Mouse (Mus musculus) E14TG2a.4 (cell line): Measurements from ENCODE around the gene Mfn2.

Experiments
- H3K27me3 ChIP-seq: 2 replicates; pipeline ENCODE4 v1.6.1; 2014; ENCODE audit warnings: low read length, control low read depth; ENCODE audit not compliant: insufficient read depth
- H3K36me3 ChIP-seq: 2 replicates; pipeline ENCODE4 v1.6.1; 2014; ENCODE audit warnings: low read length, control low read depth; ENCODE audit not compliant: insufficient read depth
- H3K4me1 ChIP-seq: replicated peaks from 2 replicates; pipeline ENCODE4 v1.6.1; 2014; ENCODE audit warnings: low read depth, low read length, control low read depth
- H3K4me3 ChIP-seq: replicated peaks from 2 replicates; pipeline ENCODE4 v1.5.1; 2014; ENCODE audit warnings: mild to moderate bottlenecking, low read length
- H3K9me3 ChIP-seq: 2 replicates; pipeline ENCODE4 v1.6.1; 2014; ENCODE audit warnings: low read length, control low read depth
- CTCF ChIP-seq: conservative IDR thresholded peaks from 2 replicates; pipeline ENCODE4 v1.5.1; 2014; ENCODE audit warnings: low read length
- NANOG ChIP-seq: IDR thresholded peaks from 2 replicates; pipeline ENCODE4 v1.6.1; 2014; ENCODE audit warnings: borderline replicate concordance, low read length, mixed read lengths
- POU5F1 ChIP-seq: IDR thresholded peaks from 2 replicates; pipeline ENCODE4 v1.6.1; 2014; ENCODE audit warnings: low read length, borderline replicate concordance

The Mfn2 gene

GRCm38 (mm10) chr4:147883041-147883440, 21.5 kb downstream of the Mfn2 start:
- no peak overlapping the region for H3K4me3 ChIP-seq
- H3K9me3 ChIP-seq, result no peaks in the 10 kb centered on the region
- TF ChIP-seq NANOG, result no peak
- TF ChIP-seq CTCF, result no peak
- TF ChIP-seq POU5F1, result no peak
- H3K36me3 ChIP-seq, result peaks cover 90% of the 10 kb centered on the region
- H3K27me3 ChIP-seq, result no peaks in the 10 kb centered on the region
- peaks cover 23% of the 10 kb centered on the region for H3K4me1 ChIP-seq

GRCm38 (mm10) chr4:147881792-147882191, 22.7 kb downstream of the Mfn2 start:
- H3K27me3 ChIP-seq, result no peaks in the 10 kb centered on the region
- TF ChIP-seq CTCF (no peak), NANOG (no peak), POU5F1 (no peak)
- H3K4me3 ChIP-seq, result no peak overlapping the region
- H3K4me1 ChIP-seq, result peaks cover 19% of the 10 kb centered on the region
- peaks cover 87% of the 10 kb centered on the region for H3K36me3 ChIP-seq
- H3K9me3 ChIP-seq, result no peaks in the 10 kb centered on the region

- H3K4me1 ChIP-seq, result peaks cover 8% of the 10 kb centered on the region
- H3K27me3 ChIP-seq, result no peaks in the 10 kb centered on the region
Measured at GRCm38 (mm10) chr4:147879865-147880264, 24.6 kb downstream of the Mfn2 start.

GRCm38 (mm10) chr4:147879456-147879855, 25.0 kb downstream of the Mfn2 start:
- H3K36me3 ChIP-seq, result peaks cover 88% of the 10 kb centered on the region
- peaks cover 7% of the 10 kb centered on the region for H3K9me3 ChIP-seq
- TF ChIP-seq POU5F1 (no peak), CTCF (0 out of 2 replicates have a peak, but pooled peaks have one; percentile 21), NANOG (no peak)
- H3K27me3 ChIP-seq, result no peaks in the 10 kb centered on the region
- peaks cover 8% of the 10 kb centered on the region for H3K4me1 ChIP-seq
- no peak overlapping the region for H3K4me3 ChIP-seq

More at GRCm38 (mm10) chr4:147879865-147880264, 24.6 kb downstream of the Mfn2 start:
- H3K36me3 ChIP-seq, result peaks cover 88% of the 10 kb centered on the region
- TF ChIP-seq POU5F1, result no peak
- TF ChIP-seq NANOG, result no peak
- TF ChIP-seq CTCF, result no peak
- H3K9me3 ChIP-seq, result peaks cover 2% of the 10 kb centered on the region; the same call in 1 of the 2 replicates
- no peak overlapping the region for H3K4me3 ChIP-seq

GRCm38 (mm10) chr4:147878537-147878936, 26.0 kb downstream of the Mfn2 start:
- TF ChIP-seq POU5F1 (no peak), NANOG (no peak), CTCF (no peak)
- no peak overlapping the region for H3K4me3 ChIP-seq
- peaks cover 8% of the 10 kb centered on the region for H3K4me1 ChIP-seq
- no peaks in the 10 kb centered on the region for H3K27me3 ChIP-seq
- H3K36me3 ChIP-seq, result peaks cover 88% of the 10 kb centered on the region
- peaks cover 16% of the 10 kb centered on the region for H3K9me3 ChIP-seq

GRCm38 (mm10) chr4:147875852-147876575, 28.5 kb downstream of the Mfn2 start:
- no peaks in the 10 kb centered on the region for H3K27me3 ChIP-seq
- H3K4me3 ChIP-seq, result no peak overlapping the region
- H3K36me3 ChIP-seq, result peaks cover 78% of the 10 kb centered on the region
- TF ChIP-seq NANOG (no peak), CTCF (no peak), POU5F1 (no peak)
- H3K9me3 ChIP-seq, result peaks cover 37% of the 10 kb centered on the region
- H3K4me1 ChIP-seq, result peaks cover 8% of the 10 kb centered on the region

- no peak for TF ChIP-seq CTCF
- no peak for TF ChIP-seq POU5F1
- TF ChIP-seq NANOG, result no peak
- Histone ChIP-seq H3K27me3 (no peaks in the 10 kb centered on the region), H3K36me3 (peaks cover 22% of the 10 kb centered on the region), H3K4me3 (0 out of 2 replicates have a peak overlapping the region, but pooled peaks have one; percentile 74), H3K4me1 (no peaks in the 10 kb centered on the region), H3K9me3 (peaks cover 58% of the 10 kb centered on the region)
Measured at GRCm38 (mm10) chr4:147869238-147869637, 35.3 kb downstream of the Mfn2 start.

- H3K27me3 ChIP-seq, result no peaks in the 10 kb centered on the region
- no peak for TF ChIP-seq POU5F1
- no peak for TF ChIP-seq CTCF
- TF ChIP-seq NANOG, result no peak
- H3K36me3 ChIP-seq, result peaks cover 15% of the 10 kb centered on the region
- H3K4me3 ChIP-seq, result peak within 1 kb of the TSS; percentile 74
- no peaks in the 10 kb centered on the region for H3K4me1 ChIP-seq
- peaks cover 51% of the 10 kb centered on the region for H3K9me3 ChIP-seq
Measured at GRCm38 (mm10) chr4:147868450-147869031, 36.0 kb downstream of the Mfn2 start, which contains the start of the genes Miip and Fv1. Gene Miip (minus strand): TSS chr4:147868816. Gene Fv1 (plus strand): TSS chr4:147868979.
